32 mouse cellular contexts compared by ENCODE assay signal in genomic region chr16:14183856-14184255, GRCm38 (mm10). TPM values are rescaled to one million over a fixed set of nuclear protein-coding genes. Genes with fewer than 3 reads are reported as not detected.
DNase-seq lines count a peak whose midpoint lies in the region; ATAC-seq and TF ChIP-seq lines count a peak whose summit lies in the region.
"Had no signal": no experiment of that assay in that cellular context is flagged by ENCODE, and none has a peak within 500 bp of the region (broad histone marks: within the 10 kb centered on the region; RNA-seq: fewer than 3 reads in every experiment).

No protein-coding gene starts in this region.

- no peak overlapping the region for H3K4me2 ChIP-seq in intestine, postnatal 0 days (replicated peaks; ENCODE audit: low read depth)
- H3K4me2 ChIP-seq in intestine, embryonic 15.5 days (replicated peaks), result no peak overlapping the region
- H3K4me2 ChIP-seq: embryonic facial prominence, embryonic 13.5 days; forebrain, embryonic 13.5 days; heart, embryonic 13.5 days; hindbrain, embryonic 15.5 days had no signal

- no peak overlapping the region for H3K4me3 ChIP-seq in intestine, postnatal 0 days (ENCODE audit: low read depth, low read length)
- H3K4me3 ChIP-seq in intestine, embryonic 15.5 days (replicated peaks), result no peak overlapping the region
- no peak overlapping the region for H3K4me3 ChIP-seq in olfactory bulb, adult 2 months (ENCODE audit: insufficient read depth, low read depth, low read length)
- H3K4me3 ChIP-seq: embryonic facial prominence, embryonic 10.5 days; embryonic facial prominence, embryonic 13.5 days; erythroblast, embryonic 14.5 days; forebrain, embryonic 10.5 days; forebrain, embryonic 13.5 days; heart, adult 2 months; heart, embryonic 10.5 days; heart, embryonic 13.5 days; hindbrain, embryonic 15.5 days had no signal

- peak overlapping the region; percentile 41; the same call in 1 of the 2 replicates for H3K27ac ChIP-seq in intestine, postnatal 0 days (ENCODE audit: low read depth, low read length)
- no peak overlapping the region for H3K27ac ChIP-seq in intestine, embryonic 15.5 days
- H3K27ac ChIP-seq in olfactory bulb, adult 2 months (ENCODE audit: insufficient read depth, low read depth, low read length), result peak overlapping the region; percentile 40; the same call in 1 of the 2 replicates
- H3K27ac ChIP-seq: embryonic facial prominence, embryonic 10.5 days; embryonic facial prominence, embryonic 13.5 days; forebrain, embryonic 10.5 days; forebrain, embryonic 13.5 days; heart, adult 2 months; heart, embryonic 10.5 days; heart, embryonic 13.5 days; hindbrain, embryonic 15.5 days had no signal

- TF ChIP-seq POLR2A in olfactory bulb, adult 2 months (IDR thresholded peaks at IDR 0.05; ENCODE audit: insufficient read depth, low read depth, low read length), result no peak

- no peak overlapping the region for H3K9ac ChIP-seq in intestine, postnatal 0 days (ENCODE audit: low read depth, low read length)
- no peak overlapping the region for H3K9ac ChIP-seq in intestine, embryonic 15.5 days
- H3K9ac ChIP-seq: embryonic facial prominence, embryonic 13.5 days; forebrain, embryonic 13.5 days; heart, embryonic 13.5 days; hindbrain, embryonic 15.5 days had no signal

- 76% methylated on average over 1 of the region's 1 CpGs for WGBS in intestine, postnatal 0 days
- 88% methylated on average over 1 of the region's 1 CpGs for WGBS in intestine, embryonic 15.5 days
- WGBS in olfactory bulb, adult 2 months, result 53% methylated on average over 1 of the region's 1 CpGs

- H3K4me1 ChIP-seq in intestine, postnatal 0 days (replicated peaks; ENCODE audit: control insufficient read depth, insufficient read depth, low read length), result no peaks in the 10 kb centered on the region
- no peaks in the 10 kb centered on the region for H3K4me1 ChIP-seq in intestine, embryonic 15.5 days (replicated peaks)
- H3K4me1 ChIP-seq in olfactory bulb, adult 2 months (ENCODE audit: control insufficient read depth, insufficient read depth, low read length), result peaks cover 2% of the 10 kb centered on the region; the same call in 1 of the 2 replicates
- H3K4me1 ChIP-seq: embryonic facial prominence, embryonic 10.5 days; embryonic facial prominence, embryonic 13.5 days; forebrain, embryonic 10.5 days; forebrain, embryonic 13.5 days; heart, embryonic 10.5 days; hindbrain, embryonic 15.5 days had no signal

- ATAC-seq in intestine, postnatal 0 days, result no peak
- ATAC-seq in intestine, embryonic 15.5 days, result no peak
- ATAC-seq: forebrain, embryonic 13.5 days; forebrain, embryonic 16.5 days; Patski had no signal

- DNase-seq in layer of hippocampus, adult 8-10 months (ENCODE audit: low spot score in 2 of 2), result peak; percentile 29 to 35
- no peak for DNase-seq in layer of hippocampus, postnatal 10 days (ENCODE audit: low spot score in 2 of 2)
- peak; percentile 49 to 52 for DNase-seq in right cerebral cortex, postnatal 10 days (ENCODE audit: low spot score in 2 of 2)
- DNase-seq in right cerebral cortex, postnatal 36 days (ENCODE audit: low spot score in 2 of 2), result no peak
- DNase-seq in ovary, postnatal 36 days (ENCODE audit: low spot score), result no peak
- DNase-seq: adrenal gland, postnatal 14 days; B cell, adult 2 months; cerebellum, adult 11 months; cerebellum, adult 2 months; cerebellum, adult 9-11 months; cerebellum, postnatal 25 days; embryo, embryonic 11 days; gastrocnemius, postnatal 10 days; gastrocnemius, postnatal 36 days; heart, adult 2 months; heart, postnatal 14 days; heart, postnatal 4 days had no signal

- TF ChIP-seq CTCF in intestine, postnatal 0 days (IDR thresholded peaks at IDR 0.05; ENCODE audit: low read depth), result no peak
- TF ChIP-seq CTCF in olfactory bulb, adult 2 months (IDR thresholded peaks at IDR 0.05; ENCODE audit: insufficient read depth, low read depth, low read length), result no peak

- H3K27me3 ChIP-seq in intestine, postnatal 0 days (replicated peaks; ENCODE audit: control insufficient read depth, insufficient read depth, low read length), result no peaks in the 10 kb centered on the region
- no peaks in the 10 kb centered on the region for H3K27me3 ChIP-seq in intestine, embryonic 15.5 days (replicated peaks)
- H3K27me3 ChIP-seq: CH12.LX; embryonic facial prominence, embryonic 13.5 days; forebrain, embryonic 13.5 days; heart, embryonic 13.5 days; hindbrain, embryonic 15.5 days; Patski had no signal

- H3K9me3 ChIP-seq in intestine, postnatal 0 days (ENCODE audit: control insufficient read depth), result no peaks in the 10 kb centered on the region
- H3K9me3 ChIP-seq in intestine, embryonic 15.5 days, result no peaks in the 10 kb centered on the region
- H3K9me3 ChIP-seq: embryonic facial prominence, embryonic 10.5 days; embryonic facial prominence, embryonic 13.5 days; forebrain, embryonic 10.5 days; forebrain, embryonic 13.5 days; G1E; heart, embryonic 10.5 days; heart, embryonic 13.5 days; hindbrain, embryonic 15.5 days had no signal

- H3K36me3 ChIP-seq in intestine, postnatal 0 days (ENCODE audit: control insufficient read depth, insufficient read depth), result peaks cover 60% of the 10 kb centered on the region
- peaks cover 30% of the 10 kb centered on the region for H3K36me3 ChIP-seq in intestine, embryonic 15.5 days

RNA-seq across cellular contexts. Expression of gene Marf1, which starts 20.7 kb away (rescaled TPM):
- 7.0 and 7.8 TPM in 2 replicates for polyA plus RNA-seq in intestine, postnatal 0 days (2015; fragmentation: Nextera tagmentation; extraction: Ambion mirVana)
- polyA plus RNA-seq in intestine, embryonic 15.5 days (2015; fragmentation: Nextera tagmentation; extraction: Ambion mirVana), result 12.7 and 13.7 TPM in 2 replicates
- total RNA-seq in layer of hippocampus, adult 8-10 months (2022), result 100 to 1,000 TPM; 119 to 156 (median 140) TPM
- 10 to 100 TPM; 43.6 to 45.2 TPM for total RNA-seq in layer of hippocampus, postnatal 10 days (2021)
- 65.1 TPM in 1 of 2 replicates, not detected in the other for polyA plus RNA-seq in olfactory bulb, adult 2 months (2012; ENCODE audit: insufficient read depth, insufficient read length, low replicate concordance, missing spikeins)

RNA-seq across cellular contexts. Expression of gene Nde1, which starts 20.8 kb away (rescaled TPM):
- polyA plus RNA-seq in intestine, postnatal 0 days (2015; fragmentation: Nextera tagmentation; extraction: Ambion mirVana), result 18.5 TPM in 2 replicates
- polyA plus RNA-seq in intestine, embryonic 15.5 days (2015; fragmentation: Nextera tagmentation; extraction: Ambion mirVana), result 68.7 and 70.0 TPM in 2 replicates
- 10 to 100 TPM; 24.0 to 27.2 (median 24.9) TPM for total RNA-seq in layer of hippocampus, adult 8-10 months (2022)
- 10 to 100 TPM; 25.8 to 26.5 TPM for total RNA-seq in layer of hippocampus, postnatal 10 days (2021)
- polyA plus RNA-seq in olfactory bulb, adult 2 months (2012; ENCODE audit: insufficient read depth, insufficient read length, low replicate concordance, missing spikeins), result not detected in 2 replicates

Comparison
In these comparisons a context has a peak if more than half of its experiments do, and no peak if none do; other contexts are left out.
1. DNase-seq: peak in layer of hippocampus, adult 8-10 months (2 of 2) and right cerebral cortex, postnatal 10 days (2 of 2); none in layer of hippocampus, postnatal 10 days (0 of 2), right cerebral cortex, postnatal 36 days (0 of 2) and ovary, postnatal 36 days (single experiment).